ENCODE assay signal across 26 mouse cellular contexts in the genomic region with DNA sequence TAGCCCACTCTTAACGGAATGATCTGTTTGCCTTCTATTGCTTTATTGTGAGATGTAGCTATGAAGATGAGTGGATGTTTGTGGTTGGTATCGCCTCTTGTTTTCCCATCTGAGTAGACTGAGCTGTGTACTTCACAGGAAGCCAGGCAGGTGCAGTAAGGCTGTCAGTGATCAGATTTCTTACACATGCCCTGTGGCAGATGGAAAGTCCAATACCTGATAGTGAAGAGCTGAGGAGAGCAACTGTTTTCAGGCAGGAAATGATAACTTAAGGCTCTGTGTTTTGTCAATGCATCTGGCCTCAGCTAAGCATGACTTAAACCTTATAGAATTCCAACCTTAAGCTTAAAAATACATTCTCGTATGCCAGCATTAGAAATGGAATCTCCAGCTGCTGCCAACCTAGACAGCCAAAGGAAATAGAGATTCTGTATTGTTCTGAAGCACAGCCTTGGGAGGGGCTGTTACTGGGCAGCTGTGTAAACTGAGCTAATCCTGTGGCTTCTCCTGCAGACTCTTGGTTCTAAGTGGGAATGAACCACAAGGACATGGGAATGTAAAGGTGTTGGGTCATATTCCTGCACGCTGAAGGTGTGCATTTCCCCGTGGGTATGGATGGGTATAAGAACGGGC. TPM values are rescaled to one million over a fixed set of nuclear protein-coding genes. Genes with fewer than 3 reads are reported as not detected.
DNase-seq lines count a peak whose midpoint lies in the region; ATAC-seq and TF ChIP-seq lines count a peak whose summit lies in the region.
"Had no signal": no experiment of that assay in that cellular context is flagged by ENCODE, and none has a peak within 500 bp of the region (broad histone marks: within the 10 kb centered on the region; RNA-seq: fewer than 3 reads in every experiment).

No protein-coding gene starts in this region.

- ATAC-seq in heart, embryonic 11.5 days (replicated peaks; ENCODE audit: insufficient number of reproducible peaks, low FRiP score, low TSS enrichment): peak; percentile 31; the same call in 1 of the 2 replicates
- peak; percentile 62; the same call in 1 of the 2 replicates for ATAC-seq in kidney, embryonic 14.5 days (ENCODE audit: low FRiP score, low TSS enrichment)
- peak; percentile 93 for ATAC-seq in embryonic facial prominence, embryonic 14.5 days (ENCODE audit: low read depth)
- ATAC-seq in limb, embryonic 15.5 days (ENCODE audit: insufficient number of reproducible peaks, low FRiP score, low TSS enrichment, low read depth): peak; percentile 58; the same call in 1 of the 2 replicates
- ATAC-seq in granulocyte monocyte progenitor cell, adult 5-6 weeks (replicated peaks; ENCODE audit: poor library complexity, severe bottlenecking): no peak
- ATAC-seq: forebrain, embryonic 14.5 days had no signal

- no peaks in the 10 kb centered on the region for H3K36me3 ChIP-seq in heart, embryonic 11.5 days (ENCODE audit: control insufficient read depth, insufficient read depth, low read length)
- H3K36me3 ChIP-seq in kidney, embryonic 14.5 days (ENCODE audit: control insufficient read depth, insufficient read depth, low read length): no peaks in the 10 kb centered on the region
- H3K36me3 ChIP-seq in kidney, adult 2 months (ENCODE audit: control insufficient read depth, insufficient read depth, low read length): no peaks in the 10 kb centered on the region
- no peaks in the 10 kb centered on the region for H3K36me3 ChIP-seq in embryonic facial prominence, embryonic 14.5 days (ENCODE audit: control insufficient read depth, insufficient read depth, low read length)
- H3K36me3 ChIP-seq in limb, embryonic 15.5 days: no peaks in the 10 kb centered on the region
- H3K36me3 ChIP-seq: hindbrain, embryonic 10.5 days; neural tube, embryonic 15.5 days had no signal

- WGBS in heart, embryonic 11.5 days (ENCODE audit: insufficient replicate concordance): 56% methylated on average over 6 of the region's 6 CpGs
- WGBS in kidney, embryonic 14.5 days: 62% methylated on average over 6 of the region's 6 CpGs
- WGBS in kidney, adult 2 months: 46% methylated on average over 6 of the region's 6 CpGs
- WGBS in embryonic facial prominence, embryonic 14.5 days: 45% methylated on average over 6 of the region's 6 CpGs
- 61% methylated on average over 6 of the region's 6 CpGs for WGBS in limb, embryonic 15.5 days

- no peak overlapping the region for H3K4me3 ChIP-seq in heart, embryonic 11.5 days (ENCODE audit: low read depth, low read length)
- H3K4me3 ChIP-seq in kidney, embryonic 14.5 days (ENCODE audit: low read length): no peak overlapping the region
- no peak overlapping the region for H3K4me3 ChIP-seq in kidney, adult 2 months (ENCODE audit: insufficient read depth, low read depth, low read length)
- H3K4me3 ChIP-seq in embryonic facial prominence, embryonic 14.5 days (ENCODE audit: low read depth, low read length): no peak overlapping the region
- no peak overlapping the region for H3K4me3 ChIP-seq in limb, embryonic 15.5 days
- H3K4me3 ChIP-seq: hindbrain, embryonic 10.5 days; neural tube, embryonic 15.5 days had no signal

- H3K4me1 ChIP-seq in heart, embryonic 11.5 days (ENCODE audit: control insufficient read depth, insufficient read depth, low read length): 0 out of 2 replicates have a peak, but pooled peaks cover 4% of the 10 kb centered on the region
- no peaks in the 10 kb centered on the region for H3K4me1 ChIP-seq in kidney, embryonic 14.5 days (ENCODE audit: control insufficient read depth, insufficient read depth, low read length)
- no peaks in the 10 kb centered on the region for H3K4me1 ChIP-seq in kidney, adult 2 months (ENCODE audit: control insufficient read depth, insufficient read depth, low read length)
- peaks cover 8% of the 10 kb centered on the region; the same call in 1 of the 2 replicates for H3K4me1 ChIP-seq in embryonic facial prominence, embryonic 14.5 days (ENCODE audit: control insufficient read depth, insufficient read depth, low read length)
- 0 out of 2 replicates have a peak, but pooled peaks cover 5% of the 10 kb centered on the region for H3K4me1 ChIP-seq in limb, embryonic 15.5 days
- H3K4me1 ChIP-seq: hindbrain, embryonic 10.5 days; neural tube, embryonic 15.5 days had no signal

- H3K9ac ChIP-seq in heart, embryonic 11.5 days (ENCODE audit: low read depth, low read length): no peak overlapping the region
- no peak overlapping the region for H3K9ac ChIP-seq in kidney, embryonic 14.5 days (ENCODE audit: low read depth, low read length)
- no peak overlapping the region for H3K9ac ChIP-seq in embryonic facial prominence, embryonic 14.5 days (ENCODE audit: low read depth, low read length)
- no peak overlapping the region for H3K9ac ChIP-seq in limb, embryonic 15.5 days
- H3K9ac ChIP-seq: neural tube, embryonic 15.5 days had no signal

- H3K9me3 ChIP-seq in heart, embryonic 11.5 days (replicated peaks; ENCODE audit: control insufficient read depth, low read length): no peaks in the 10 kb centered on the region; the same call in 1 of the 2 replicates
- H3K9me3 ChIP-seq in kidney, embryonic 14.5 days (ENCODE audit: control insufficient read depth, low read length): no peaks in the 10 kb centered on the region
- H3K9me3 ChIP-seq in embryonic facial prominence, embryonic 14.5 days (ENCODE audit: control insufficient read depth, low read length): peaks cover 6% of the 10 kb centered on the region; the same call in 1 of the 2 replicates
- H3K9me3 ChIP-seq in limb, embryonic 15.5 days: no peaks in the 10 kb centered on the region
- H3K9me3 ChIP-seq: neural tube, embryonic 15.5 days had no signal

- no peak for TF ChIP-seq POLR2A in kidney, adult 2 months (IDR thresholded peaks at IDR 0.05; ENCODE audit: low read depth, low read length)

- 0 out of 2 replicates have a peak overlapping the region, but pooled peaks have one; percentile 22 for H3K27ac ChIP-seq in heart, embryonic 11.5 days (ENCODE audit: low read depth, low read length)
- no peak overlapping the region for H3K27ac ChIP-seq in kidney, embryonic 14.5 days (ENCODE audit: low read depth, low read length)
- no peak overlapping the region for H3K27ac ChIP-seq in kidney, adult 2 months (ENCODE audit: insufficient read depth, low read depth, low read length)
- H3K27ac ChIP-seq in embryonic facial prominence, embryonic 14.5 days (replicated peaks; ENCODE audit: low read depth, low read length): 0 out of 2 replicates have a peak overlapping the region, but pooled peaks have one; percentile 44
- H3K27ac ChIP-seq in limb, embryonic 15.5 days: no peak overlapping the region
- H3K27ac ChIP-seq: hindbrain, embryonic 10.5 days; neural tube, embryonic 15.5 days had no signal

- intact Hi-C loops in heart, postnatal 36 days (cut with DNase I): no loop called here

- H3K4me2 ChIP-seq in heart, embryonic 11.5 days: no peak overlapping the region
- H3K4me2 ChIP-seq in kidney, embryonic 14.5 days (replicated peaks; ENCODE audit: low read depth, low read length): no peak overlapping the region
- H3K4me2 ChIP-seq in embryonic facial prominence, embryonic 14.5 days (ENCODE audit: low read depth, low read length): no peak overlapping the region
- no peak overlapping the region for H3K4me2 ChIP-seq in limb, embryonic 15.5 days
- H3K4me2 ChIP-seq: neural tube, embryonic 15.5 days had no signal

- no peak for DNase-seq in heart, postnatal 36 days
- no peak for DNase-seq in kidney, adult 2 months
- peak; percentile 88 for DNase-seq in embryonic facial prominence, embryonic 14.5 days (ENCODE audit: low spot score)
- DNase-seq in left cerebral cortex, adult 9 months (ENCODE audit: low spot score in 2 of 2): no peak
- DNase-seq: adrenal gland, postnatal 25 days; cerebellum, adult 11 months; cerebellum, postnatal 10 days; gastrocnemius, postnatal 25 days; kidney, adult 11 months; kidney, postnatal 4 days; liver; lung, postnatal 10 days; midbrain, embryonic 14.5 days; right cerebral cortex, postnatal 14 days; spleen, adult 18-20 months; thymus, postnatal 36 days had no signal

- TF ChIP-seq CTCF in kidney, adult 2 months (conservative IDR thresholded peaks at IDR 0.05; ENCODE audit: insufficient read depth, insufficient read length, low read depth, low read length): no peak

- no peaks in the 10 kb centered on the region for H3K27me3 ChIP-seq in heart, embryonic 11.5 days (ENCODE audit: control insufficient read depth, insufficient read depth, low read length)
- H3K27me3 ChIP-seq in kidney, embryonic 14.5 days (ENCODE audit: control insufficient read depth, insufficient read depth, low read length): no peaks in the 10 kb centered on the region
- H3K27me3 ChIP-seq in kidney, adult 2 months (replicated peaks; ENCODE audit: control insufficient read depth, insufficient read depth, low read length): no peaks in the 10 kb centered on the region
- no peaks in the 10 kb centered on the region for H3K27me3 ChIP-seq in embryonic facial prominence, embryonic 14.5 days (replicated peaks; ENCODE audit: control insufficient read depth, insufficient read depth, low read length)
- no peaks in the 10 kb centered on the region for H3K27me3 ChIP-seq in limb, embryonic 15.5 days
- H3K27me3 ChIP-seq: CH12.LX; neural tube, embryonic 15.5 days had no signal

RNA-seq across cellular contexts. Expression of gene Dync1i1, which starts 24.8 kb away (rescaled TPM):
- polyA plus RNA-seq in heart, embryonic 11.5 days (2014; fragmentation: Nextera tagmentation; extraction: Ambion mirVana): 3.3 TPM in 2 replicates
- total RNA-seq in heart, postnatal 36 days (2021): under 1 TPM; 0.46 to 0.47 TPM
- 3.9 and 5.2 TPM in 2 replicates for polyA plus RNA-seq in kidney, embryonic 14.5 days (2014; fragmentation: Nextera tagmentation; extraction: Ambion mirVana)
- 1.1 and 1.5 TPM in 2 replicates for polyA plus RNA-seq in kidney, adult 2 months (2012; rRNA removed)
- 14.3 and 15.5 TPM in 2 replicates for polyA plus RNA-seq in embryonic facial prominence, embryonic 14.5 days (2014; fragmentation: Nextera tagmentation; extraction: Ambion mirVana)
- 8.6 and 15.0 TPM in 2 replicates for polyA plus RNA-seq in limb, embryonic 15.5 days (2015; fragmentation: Nextera tagmentation; extraction: Ambion mirVana)
- not detected in 2 replicates for total RNA-seq in granulocyte monocyte progenitor cell, adult 5-6 weeks (2014; fragmentation: Nextera tagmentation)
- total RNA-seq in granulocyte monocyte progenitor cell, adult 5-6 weeks (2017): not detected in 2 replicates
- total RNA-seq: CH12.LX; megakaryocyte, adult 5-6 weeks; MEL had no signal

Comparison
In these comparisons a context has a peak if more than half of its experiments do, and no peak if none do; other contexts are left out.
1. H3K27ac ChIP-seq: peak in heart, embryonic 11.5 days (single experiment) and embryonic facial prominence, embryonic 14.5 days (single experiment); none in kidney, embryonic 14.5 days (single experiment), kidney, adult 2 months (single experiment) and limb, embryonic 15.5 days (single experiment).